Mouse (Mus musculus): Measurements from ENCODE around the gene Zfp26. TPM values are rescaled to one million over a fixed set of nuclear protein-coding genes. Genes with fewer than 3 reads are reported as not detected.

Zfp26 gene
- polyA plus RNA-seq, 1 experiment from 2014 or later: 25.4 TPM

DNA sequence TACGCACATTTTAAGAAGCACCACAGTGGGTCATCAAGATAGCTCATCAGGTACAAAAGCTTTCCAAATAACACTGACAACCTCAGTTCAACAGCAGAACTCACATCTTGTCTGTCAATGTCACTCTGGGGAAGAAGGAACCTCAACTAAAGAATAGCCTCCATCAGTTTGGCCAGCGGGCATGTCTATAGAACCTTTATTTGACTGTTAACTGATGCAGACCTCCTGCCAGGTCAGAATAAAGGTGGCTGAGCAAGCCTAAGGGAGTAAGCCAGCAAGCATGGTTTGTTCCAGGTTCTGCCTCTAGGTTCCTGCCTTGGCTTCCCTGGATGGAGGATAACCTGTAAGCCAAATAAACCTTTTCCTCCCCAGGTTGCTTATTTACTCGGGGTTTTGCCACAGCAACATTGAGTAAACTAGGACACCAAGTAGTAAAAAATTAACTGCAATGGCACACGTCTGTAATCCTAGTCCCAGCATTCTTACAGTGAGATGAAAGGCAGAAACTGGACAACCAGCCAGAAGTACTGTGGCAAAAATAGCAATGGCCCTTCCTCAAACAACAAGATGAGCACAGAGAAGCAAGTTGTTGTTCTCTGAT is 16.7 kb downstream of the Zfp26 start:
- no peak for DNase-seq (ENCODE audit: low spot score)
- Histone ChIP-seq H3K4me1 (no peaks in the 10 kb centered on the region), H3K4me3 (no peak overlapping the region), H3K27ac (replicated peaks) (no peak overlapping the region), H3K27me3 (replicated peaks; ENCODE audit: low read depth, poor library complexity, severe bottlenecking) (no peaks in the 10 kb centered on the region), H3K36me3 (replicated peaks) (peaks cover 97% of the 10 kb centered on the region), H3K9me3 (peaks cover 11% of the 10 kb centered on the region)
- 92% methylated on average over 4 of the region's 4 CpGs for WGBS

DNA sequence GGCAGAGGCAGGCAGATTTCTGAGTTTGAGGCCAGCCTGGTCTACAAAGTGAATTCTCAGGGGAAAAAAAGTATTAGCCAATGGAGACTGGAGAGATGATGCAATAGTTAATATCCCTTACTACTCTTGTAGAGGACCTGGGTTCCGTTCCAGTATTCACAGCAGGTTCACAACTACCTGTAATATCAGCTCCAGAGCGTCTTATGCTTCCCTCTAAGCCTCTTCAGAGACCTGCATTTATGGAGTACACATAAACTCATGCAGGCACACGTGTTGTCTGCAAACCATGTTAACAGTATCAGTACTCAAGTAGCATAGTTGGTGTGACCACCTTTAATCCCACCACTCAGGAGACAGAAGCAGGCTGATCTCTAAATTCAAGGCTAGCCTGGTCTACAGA is 30.0 kb downstream of the Zfp26 start:
- Histone ChIP-seq H3K36me3 (replicated peaks) (peaks cover 20% of the 10 kb centered on the region), H3K4me3 (no peak overlapping the region)
- WGBS: 86% methylated on average over 3 of the region's 3 CpGs

DNA sequence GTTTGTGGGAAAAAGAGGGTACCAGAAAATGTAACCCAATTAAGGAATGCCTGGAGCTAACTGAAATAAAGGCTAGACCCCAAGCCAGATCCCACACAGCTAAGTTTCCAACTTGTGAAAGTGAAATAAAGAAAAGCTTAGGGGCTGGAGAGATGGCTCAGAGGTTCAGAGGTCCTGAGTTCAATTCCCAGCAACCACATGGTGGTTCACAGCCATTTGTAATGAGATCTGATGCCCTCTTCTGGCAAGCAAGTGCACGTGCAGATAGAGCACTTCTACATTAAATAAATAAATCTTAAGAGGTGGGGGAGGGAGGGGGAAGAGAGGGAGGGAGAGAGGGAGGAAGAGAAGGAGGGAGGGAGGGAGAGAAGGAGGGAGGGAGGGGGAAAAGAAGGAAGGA is 48.5 kb downstream of the Zfp26 start:
- Histone ChIP-seq H3K9me3 (no peaks in the 10 kb centered on the region), H3K4me1 (no peaks in the 10 kb centered on the region), H3K27ac (replicated peaks) (no peak overlapping the region), H3K27me3 (replicated peaks; ENCODE audit: low read depth, poor library complexity, severe bottlenecking) (no peaks in the 10 kb centered on the region), H3K4me3 (no peak overlapping the region), H3K36me3 (replicated peaks) (no peaks in the 10 kb centered on the region)
- no peak for DNase-seq (ENCODE audit: low spot score)
- 29% methylated on average over 1 of the region's 1 CpGs for WGBS

More for the DNA sequence above, 30.0 kb downstream of the Zfp26 start:
- Histone ChIP-seq H3K27ac (replicated peaks) (no peak overlapping the region), H3K9me3 (no peaks in the 10 kb centered on the region), H3K27me3 (replicated peaks; ENCODE audit: low read depth, poor library complexity, severe bottlenecking) (no peaks in the 10 kb centered on the region), H3K4me1 (no peaks in the 10 kb centered on the region)
- DNase-seq (ENCODE audit: low spot score): no peak

DNA sequence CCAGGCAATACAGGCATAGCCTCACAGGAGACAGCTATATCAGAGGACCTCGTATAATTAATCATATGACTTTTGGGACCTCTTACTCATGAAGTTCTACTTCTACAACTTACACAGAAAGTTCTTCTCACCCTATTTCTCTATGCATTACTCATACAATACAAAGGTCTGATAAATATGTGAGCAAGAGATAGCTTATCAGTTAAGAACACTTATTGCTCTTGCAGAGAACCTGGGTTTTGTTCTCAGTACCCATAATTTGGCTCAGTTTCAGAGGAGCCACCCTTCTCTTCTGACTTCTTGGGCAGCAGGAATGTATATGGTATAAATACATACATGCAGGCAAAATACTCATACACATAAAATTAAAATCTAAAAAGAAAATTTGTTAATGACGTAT is 50.6 kb downstream of the Zfp26 start:
- no peaks in the 10 kb centered on the region for H3K36me3 ChIP-seq (replicated peaks)
- no peak overlapping the region for H3K27ac ChIP-seq (replicated peaks)
- no peak overlapping the region for H3K4me3 ChIP-seq
- 83% methylated on average over 2 of the region's 2 CpGs for WGBS
- no peaks in the 10 kb centered on the region for H3K4me1 ChIP-seq
- H3K27me3 ChIP-seq (replicated peaks; ENCODE audit: low read depth, poor library complexity, severe bottlenecking): no peaks in the 10 kb centered on the region
- H3K9me3 ChIP-seq: no peaks in the 10 kb centered on the region
- no peak for DNase-seq (ENCODE audit: low spot score)

DNA sequence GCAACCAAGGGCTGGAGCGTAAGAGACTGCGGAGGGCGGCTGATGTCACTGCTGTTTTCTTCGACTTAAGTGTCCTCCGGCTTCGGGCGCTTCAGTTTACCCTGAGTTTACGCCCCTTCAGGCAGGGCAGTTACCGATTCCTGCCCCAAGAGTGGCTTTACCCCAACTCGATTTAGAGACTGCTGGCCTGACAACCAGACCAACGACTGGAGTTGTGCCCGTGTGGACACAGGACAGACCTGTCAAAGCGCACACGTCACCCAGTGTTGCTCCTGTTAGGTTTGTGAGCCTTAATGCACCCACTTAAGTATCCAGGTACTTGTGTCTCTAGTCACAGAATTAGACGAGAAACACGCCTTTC is 74.6 kb downstream of the Zfp26 start:
- H3K36me3 ChIP-seq (replicated peaks): no peaks in the 10 kb centered on the region
- no peaks in the 10 kb centered on the region for H3K27me3 ChIP-seq (replicated peaks; ENCODE audit: low read depth, poor library complexity, severe bottlenecking)
- WGBS: 16% methylated on average over 16 of the region's 16 CpGs
- H3K27ac ChIP-seq (replicated peaks): peak overlapping the region; percentile 77
- peaks cover 11% of the 10 kb centered on the region for H3K4me1 ChIP-seq
- peaks cover 21% of the 10 kb centered on the region for H3K9me3 ChIP-seq
- peak overlapping the region; percentile 62 for H3K4me3 ChIP-seq
- DNase-seq (ENCODE audit: low spot score): no peak

DNA sequence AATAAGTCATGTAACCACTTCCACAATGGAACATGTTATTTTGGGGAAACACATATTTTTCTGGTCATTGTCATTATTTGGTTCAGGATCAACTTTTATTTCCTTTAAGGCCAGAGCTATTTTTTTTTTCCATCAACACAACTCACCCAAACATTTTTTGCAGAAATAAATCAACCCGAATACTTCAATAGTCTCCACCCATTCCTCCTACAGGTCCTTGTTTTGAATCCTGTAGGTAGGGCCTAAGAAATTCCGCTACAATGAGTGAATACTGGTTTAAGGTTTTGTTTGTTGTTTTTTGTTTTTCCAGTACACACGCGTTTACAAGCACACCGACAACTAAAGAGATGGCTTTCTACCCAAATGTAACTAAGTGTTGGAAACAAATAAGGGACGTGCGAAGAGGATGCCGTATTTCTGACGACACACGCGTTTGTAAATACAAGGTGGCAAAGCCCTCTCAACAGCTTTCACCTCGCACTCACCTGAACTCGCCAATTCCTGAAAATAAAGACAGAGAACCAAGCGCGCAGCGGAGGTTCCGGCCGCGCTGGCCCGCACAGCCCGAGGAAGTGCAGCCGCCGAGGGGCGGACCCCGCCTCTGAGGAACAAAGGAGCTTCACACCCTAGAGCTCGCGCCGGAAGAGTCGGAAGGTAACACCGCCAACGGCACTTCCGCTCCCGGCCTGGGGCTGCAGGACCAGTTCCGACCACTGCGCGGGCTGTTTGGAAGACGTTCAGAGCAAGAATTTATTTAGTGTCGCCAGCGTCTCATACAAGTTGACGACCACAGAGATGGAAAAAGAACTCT is 75.2 kb downstream of the Zfp26 start, which contains the start of gene Zfp560:
Gene Zfp560, minus strand, starts transcription at position 646 of the 811 bp plus-strand sequence.
- H3K27ac ChIP-seq (replicated peaks): peak within 1 kb of the TSS; percentile 77
- 3% methylated on average over 40 of the region's 40 CpGs for WGBS

DNA sequence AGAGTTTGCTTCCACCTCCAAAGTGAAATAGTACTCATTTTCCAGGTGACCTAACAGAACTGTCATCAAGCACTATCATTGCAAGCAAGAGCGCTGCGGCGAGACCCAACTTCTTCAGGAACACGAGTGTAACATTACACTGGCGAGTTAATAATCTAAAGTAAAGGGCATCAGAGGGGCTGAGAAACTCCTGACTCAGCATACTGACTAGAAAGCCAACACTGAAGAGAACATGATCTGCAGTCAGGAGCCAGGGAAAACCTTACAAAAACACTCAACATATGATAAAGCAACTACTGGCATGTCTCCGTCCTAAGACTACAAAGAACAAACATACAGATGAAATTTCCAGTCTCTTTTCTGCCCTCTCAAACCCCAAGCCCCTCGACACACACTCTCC is 76.3 kb downstream of the Zfp26 start:
- DNase-seq (ENCODE audit: low spot score): no peak
- H3K4me1 ChIP-seq: peaks cover 11% of the 10 kb centered on the region
- H3K9me3 ChIP-seq: peaks cover 22% of the 10 kb centered on the region
- H3K27me3 ChIP-seq (replicated peaks; ENCODE audit: low read depth, poor library complexity, severe bottlenecking): no peaks in the 10 kb centered on the region
- peak overlapping the region; percentile 62 for H3K4me3 ChIP-seq
- H3K27ac ChIP-seq (replicated peaks): no peak overlapping the region
- WGBS: 91% methylated on average over 7 of the region's 7 CpGs
- no peaks in the 10 kb centered on the region for H3K36me3 ChIP-seq (replicated peaks)

More for the DNA sequence above, 75.2 kb downstream of the Zfp26 start, which contains the start of gene Zfp560:
- peaks cover 24% of the 10 kb centered on the region for H3K9me3 ChIP-seq
- H3K4me3 ChIP-seq: peak within 1 kb of the TSS; percentile 62
- H3K27me3 ChIP-seq (replicated peaks; ENCODE audit: low read depth, poor library complexity, severe bottlenecking): no peaks in the 10 kb centered on the region
- no peaks in the 10 kb centered on the region for H3K36me3 ChIP-seq (replicated peaks)
- DNase-seq (ENCODE audit: low spot score): peak; percentile 95
- H3K4me1 ChIP-seq: peaks cover 11% of the 10 kb centered on the region

Other genes starting within 250 kb of the Zfp26 start
- gene Olfr871, start 248.0 kb downstream of the Zfp26 start, polyA plus RNA-seq (2016; fragmentation: Nextera tagmentation; extraction: Ambion mirVana): not detected in 2 replicates
- gene Olfr872, start 223.0 kb downstream of the Zfp26 start, polyA plus RNA-seq (2016; fragmentation: Nextera tagmentation; extraction: Ambion mirVana): not detected in 2 replicates
- gene Olfr39, start 177.8 kb downstream of the Zfp26 start, polyA plus RNA-seq (2016; fragmentation: Nextera tagmentation; extraction: Ambion mirVana): not detected in 2 replicates
- not detected in 2 replicates for gene Olfr873, start 161.6 kb downstream of the Zfp26 start, polyA plus RNA-seq (2016; fragmentation: Nextera tagmentation; extraction: Ambion mirVana)
- not detected in 2 replicates for gene Olfr18, start 124.1 kb downstream of the Zfp26 start, polyA plus RNA-seq (2016; fragmentation: Nextera tagmentation; extraction: Ambion mirVana)
- 30.9 and 31.0 TPM in 2 replicates for gene Zfp560, start 75.0 kb downstream of the Zfp26 start, polyA plus RNA-seq (2016; fragmentation: Nextera tagmentation; extraction: Ambion mirVana)
- 22.1 and 22.2 TPM in 2 replicates for gene Zfp426, start 32.6 kb upstream of the Zfp26 start, polyA plus RNA-seq (2016; fragmentation: Nextera tagmentation; extraction: Ambion mirVana)
- 146 and 152 TPM in 2 replicates for gene Zfp266, start 61.3 kb upstream of the Zfp26 start, polyA plus RNA-seq (2016; fragmentation: Nextera tagmentation; extraction: Ambion mirVana)
- 16.6 and 18.8 TPM in 2 replicates for gene Zfp846, start 121.1 kb upstream of the Zfp26 start, polyA plus RNA-seq (2016; fragmentation: Nextera tagmentation; extraction: Ambion mirVana)
- gene Ubl5, start 182.7 kb upstream of the Zfp26 start, polyA plus RNA-seq (2016; fragmentation: Nextera tagmentation; extraction: Ambion mirVana): 356 and 365 TPM in 2 replicates
- gene Fbxl12, start 184.6 kb upstream of the Zfp26 start, polyA plus RNA-seq (2016; fragmentation: Nextera tagmentation; extraction: Ambion mirVana): 18.7 and 18.9 TPM in 2 replicates
- 82.2 and 87.9 TPM in 2 replicates for gene Pin1, start 191.9 kb upstream of the Zfp26 start, polyA plus RNA-seq (2016; fragmentation: Nextera tagmentation; extraction: Ambion mirVana)

Measured in embryonic facial prominence, embryonic 10.5 days (tissue).